Mouse (Mus musculus) E14TG2a.4 (cell line): ENCODE data around the gene Hmga1.

Experiments
- CTCF ChIP-seq: conservative IDR thresholded peaks from 2 replicates; pipeline ENCODE4 v1.5.1; 2014; ENCODE audit warnings: low read length
- NANOG ChIP-seq: IDR thresholded peaks from 2 replicates; pipeline ENCODE4 v1.6.1; 2014; ENCODE audit warnings: borderline replicate concordance, low read length, mixed read lengths
- POU5F1 ChIP-seq: IDR thresholded peaks from 2 replicates; pipeline ENCODE4 v1.6.1; 2014; ENCODE audit warnings: low read length, borderline replicate concordance

DNA sequence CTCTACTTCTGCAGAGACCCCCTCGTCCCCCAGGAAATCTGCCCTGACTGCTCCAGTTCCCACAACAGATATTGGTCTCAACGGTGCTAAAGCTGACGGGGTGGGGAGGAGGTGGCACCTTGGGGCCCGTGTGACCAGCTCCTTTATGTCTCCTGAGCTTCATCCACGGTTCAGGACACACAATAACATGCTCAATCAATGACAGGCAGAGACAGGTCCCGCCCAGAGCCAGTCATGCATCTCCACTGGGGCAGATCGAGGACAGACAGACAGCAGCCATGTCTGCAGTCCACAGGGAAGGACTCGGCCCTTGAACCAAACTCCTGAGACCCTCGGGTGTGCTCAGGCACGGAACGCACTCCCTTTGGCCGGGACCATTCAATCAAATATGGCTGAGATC lies 48.3 kb upstream of the Hmga1 start:
- TF ChIP-seq CTCF (no peak), NANOG (no peak), POU5F1 (no peak)
